Mouse (Mus musculus): ENCODE measurements around the gene Atg10. TPM values are rescaled to one million over a fixed set of nuclear protein-coding genes. Genes with fewer than 3 reads are reported as not detected.

Atg10 gene
- total and polyA plus RNA-seq, 3 experiments: 2.0 to 4.3 TPM; not detected in 1

DNA sequence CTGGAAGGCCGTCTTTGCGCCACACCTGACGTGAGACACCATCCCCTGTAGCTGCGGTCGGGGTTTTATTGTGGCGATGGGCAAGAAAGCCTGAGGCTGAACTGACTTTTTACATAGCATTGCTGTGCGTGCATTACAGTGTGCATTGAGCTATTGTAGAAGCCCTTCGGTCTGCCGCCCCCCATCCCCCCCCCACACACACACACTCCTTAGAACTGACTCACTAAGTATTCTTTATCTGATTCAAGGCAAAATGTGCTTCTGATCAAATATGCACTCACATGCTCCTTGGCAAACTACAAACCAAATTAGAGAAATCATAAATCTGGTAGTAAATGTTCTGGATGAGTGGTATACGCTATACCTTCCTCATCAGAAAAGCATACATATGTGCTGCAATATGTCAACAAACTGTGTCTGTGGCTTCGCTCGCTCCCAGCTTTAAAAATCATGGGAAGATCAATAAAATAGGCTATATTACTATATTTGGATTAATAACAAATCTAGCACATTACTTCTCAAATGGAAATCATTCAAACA lies 137.3 kb downstream of the Atg10 start:
- H3K9ac ChIP-seq (ENCODE audit: control insufficient read depth, low read depth, low read length, poor library complexity, severe bottlenecking): no peak overlapping the region
- no peak for DNase-seq (ENCODE audit: low read depth, low spot score)
- H3K27me3 ChIP-seq (ENCODE audit: control insufficient read depth in 1 of 2, insufficient read depth in 2 of 2, low read length in 2 of 2): no peaks in the 10 kb centered on the region
- no peak overlapping the region for H3K4me3 ChIP-seq (ENCODE audit: control insufficient read depth in 1 of 2, insufficient read depth in 1 of 2, low read depth in 2 of 2, low read length in 2 of 2)
- no peaks in the 10 kb centered on the region for H3K9me3 ChIP-seq (replicated peaks; ENCODE audit: insufficient read depth, low read length)
- H3K36me3 ChIP-seq (ENCODE audit: control insufficient read depth in 1 of 2, insufficient read depth in 2 of 2, low read length in 2 of 2): peaks cover 0 to 9% of the 10 kb centered on the region in 2 experiments; a peak in 2 of 4 replicates
- H3K4me1 ChIP-seq (ENCODE audit: control insufficient read depth in 1 of 2, insufficient read depth in 2 of 2, low read length in 2 of 2): peaks cover 5 to 12% of the 10 kb centered on the region in 2 experiments
- H3K79me2 ChIP-seq (ENCODE audit: control insufficient read depth, insufficient read depth, low read length, poor library complexity): no peaks in the 10 kb centered on the region
- H3K27ac ChIP-seq (ENCODE audit: control insufficient read depth, low read depth, low read length): no peak overlapping the region
- TF ChIP-seq ETS1 (IDR thresholded peaks at IDR 0.05; ENCODE audit: low read depth, low read length) (no peak), ZC3H11A (IDR thresholded peaks at IDR 0.05; ENCODE audit: low read depth, low read length) (no peak), POLR2AphosphoS5 (IDR thresholded peaks at IDR 0.05; ENCODE audit: borderline replicate concordance, low read depth, low read length) (no peak), USF1 (IDR thresholded peaks at IDR 0.05; ENCODE audit: low read depth, low read length) (no peak), POLR2A (IDR thresholded peaks at IDR 0.05; ENCODE audit: control insufficient read depth in 1 of 2, insufficient read depth in 1 of 2, low read depth in 1 of 2, low read length in 2 of 2, poor library complexity in 1 of 2) (no peak), ZNF384 (IDR thresholded peaks at IDR 0.05; ENCODE audit: low read depth, low read length) (no peak), SMC3 (IDR thresholded peaks at IDR 0.05; ENCODE audit: low read depth, low read length) (no peak), MEF2A (IDR thresholded peaks at IDR 0.05; ENCODE audit: extremely low read depth, insufficient replicate concordance, low read depth, low read length, poor library complexity, severe bottlenecking) (no peak), BHLHE40 (IDR thresholded peaks at IDR 0.05; ENCODE audit: borderline replicate concordance, low read depth, low read length) (no peak), CHD1 (IDR thresholded peaks at IDR 0.05; ENCODE audit: low read depth, low read length) (no peak), EP300 (IDR thresholded peaks at IDR 0.05; ENCODE audit: low read depth in 1 of 2, low read length in 2 of 2) (no peak)

DNA sequence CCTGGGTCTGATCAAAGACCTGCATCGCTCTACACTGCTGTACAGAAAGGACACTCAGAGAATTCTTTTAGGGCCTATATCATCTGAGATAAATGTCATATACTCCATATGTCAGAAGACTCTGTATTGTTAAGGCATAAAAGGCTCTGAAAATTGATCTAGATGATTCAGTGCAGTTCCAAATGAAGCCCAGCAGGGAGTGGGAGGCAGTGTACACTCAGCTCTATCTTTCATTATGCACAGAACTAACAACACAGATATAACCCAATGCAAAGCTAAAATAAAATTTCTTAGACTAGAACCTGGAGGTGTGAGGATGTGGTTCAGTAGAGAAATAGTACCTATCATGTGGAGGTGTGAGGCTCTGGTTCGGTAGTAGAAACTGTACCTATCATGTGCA lies 151.4 kb downstream of the Atg10 start:
- no peaks in the 10 kb centered on the region for H3K36me3 ChIP-seq (ENCODE audit: control insufficient read depth in 1 of 2, insufficient read depth in 2 of 2, low read length in 2 of 2)
- DNase-seq (ENCODE audit: low read depth, low spot score): no peak

More for the DNA sequence above, 151.4 kb downstream of the Atg10 start:
- TF ChIP-seq TBP (IDR thresholded peaks at IDR 0.05; ENCODE audit: low read depth, low read length) (no peak), ZNF384 (IDR thresholded peaks at IDR 0.05; ENCODE audit: low read depth, low read length) (no peak), CHD1 (IDR thresholded peaks at IDR 0.05; ENCODE audit: low read depth, low read length) (no peak), MYB (IDR thresholded peaks at IDR 0.05; ENCODE audit: low read depth, low read length) (no peak), ETS1 (IDR thresholded peaks at IDR 0.05; ENCODE audit: low read depth, low read length) (no peak), KAT2A (conservative IDR thresholded peaks at IDR 0.05; ENCODE audit: low read depth, low read length) (no peak), POLR2AphosphoS2 (IDR thresholded peaks at IDR 0.05; ENCODE audit: low read length) (no peak), JUND (IDR thresholded peaks at IDR 0.05; ENCODE audit: low read depth, low read length) (no peak), RAD21 (IDR thresholded peaks at IDR 0.05; ENCODE audit: low read depth, low read length) (no peak), E2F4 (IDR thresholded peaks at IDR 0.05; ENCODE audit: borderline replicate concordance, low read depth, low read length) (no peak), GATA1 (IDR thresholded peaks at IDR 0.05; ENCODE audit: low read depth, low read length) (no peak), TAL1 (IDR thresholded peaks at IDR 0.05; ENCODE audit: low read length) (no peak), ZC3H11A (IDR thresholded peaks at IDR 0.05; ENCODE audit: low read depth, low read length) (no peak), UBTF (IDR thresholded peaks at IDR 0.05; ENCODE audit: borderline replicate concordance, insufficient read depth, low read depth, low read length) (no peak), TCF12 (IDR thresholded peaks at IDR 0.05; ENCODE audit: low read depth, low read length) (no peak)
- H3K9ac ChIP-seq (ENCODE audit: control insufficient read depth, low read depth, low read length, poor library complexity, severe bottlenecking): no peak overlapping the region
- no peak overlapping the region for H3K4me3 ChIP-seq (ENCODE audit: control insufficient read depth in 1 of 2, insufficient read depth in 1 of 2, low read depth in 2 of 2, low read length in 2 of 2)
- H3K79me2 ChIP-seq (ENCODE audit: control insufficient read depth, insufficient read depth, low read length, poor library complexity): no peaks in the 10 kb centered on the region
- H3K4me1 ChIP-seq (ENCODE audit: control insufficient read depth in 1 of 2, insufficient read depth in 2 of 2, low read length in 2 of 2): no peaks in the 10 kb centered on the region
- H3K27ac ChIP-seq (ENCODE audit: control insufficient read depth, low read depth, low read length): no peak overlapping the region
- no peaks in the 10 kb centered on the region for H3K27me3 ChIP-seq (ENCODE audit: control insufficient read depth in 1 of 2, insufficient read depth in 2 of 2, low read length in 2 of 2)
- H3K9me3 ChIP-seq (replicated peaks; ENCODE audit: insufficient read depth, low read length): no peaks in the 10 kb centered on the region

Measured in MEL (cell line).